Mouse (Mus musculus) erythroid progenitor cell, adult 5-6 weeks (primary cell): Measurements from ENCODE around the gene Gm7579. TPM values are rescaled to one million over a fixed set of nuclear protein-coding genes. Genes with fewer than 3 reads are reported as not detected.

Experiments
- total RNA-seq, 2 experiments: library from RNA; stranded (forward) in 1 of 2; stranded (reverse) in 1 of 2; fragments of 150-400 nt in 1 of 2; fragments of 186-747, 209-891 nt in 1 of 2; gene quantifications; 2 replicates each; pipeline versions ENCODE4 v1.2.3 to v1.2.4; 2015 to 2017; ENCODE audit warnings: low replicate concordance in 2 of 2

Gm7579 gene
- total RNA-seq, 2 experiments from 2014 or later: not detected

Other genes starting within 250 kb of the Gm7579 start
- 74.6 and 92.6 TPM in 2 replicates for gene Mob2, start 150.8 kb upstream of the Gm7579 start, total RNA-seq (2015; ENCODE audit: low replicate concordance)
- 59.1 and 69.3 TPM in 2 replicates for gene Mob2, start 150.8 kb upstream of the Gm7579 start, total RNA-seq (2017; ENCODE audit: low replicate concordance)
- 21.6 and 23.5 TPM in 2 replicates for gene Dusp8, start 116.0 kb upstream of the Gm7579 start, total RNA-seq (2015; ENCODE audit: low replicate concordance)
- 8.1 and 11.2 TPM in 2 replicates for gene Dusp8, start 116.0 kb upstream of the Gm7579 start, total RNA-seq (2017; ENCODE audit: low replicate concordance)
- gene Gm45618, start 91.1 kb upstream of the Gm7579 start, total RNA-seq (2015; ENCODE audit: low replicate concordance): not detected in 2 replicates
- not detected in 2 replicates for gene Gm45618, start 91.1 kb upstream of the Gm7579 start, total RNA-seq (2017; ENCODE audit: low replicate concordance)
- gene Gm39115, start 75.8 kb upstream of the Gm7579 start, total RNA-seq (2015; ENCODE audit: low replicate concordance): not detected in 2 replicates
- not detected in 2 replicates for gene Gm39115, start 75.8 kb upstream of the Gm7579 start, total RNA-seq (2017; ENCODE audit: low replicate concordance)
- not detected in 2 replicates for gene Gm45337, start 67.3 kb upstream of the Gm7579 start, total RNA-seq (2015; ENCODE audit: low replicate concordance)
- gene Gm45337, start 67.3 kb upstream of the Gm7579 start, total RNA-seq (2017; ENCODE audit: low replicate concordance): not detected in 2 replicates
- gene Gm29735, start 54.7 kb upstream of the Gm7579 start, total RNA-seq (2015; ENCODE audit: low replicate concordance): not detected in 2 replicates
- gene Gm29735, start 54.7 kb upstream of the Gm7579 start, total RNA-seq (2017; ENCODE audit: low replicate concordance): not detected in 2 replicates
- not detected in 2 replicates for gene Gm4553, start 46.1 kb upstream of the Gm7579 start, total RNA-seq (2015; ENCODE audit: low replicate concordance)
- not detected in 2 replicates for gene Gm4553, start 46.1 kb upstream of the Gm7579 start, total RNA-seq (2017; ENCODE audit: low replicate concordance)
- not detected in 2 replicates for gene Krtap5-2, start 35.9 kb upstream of the Gm7579 start, total RNA-seq (2015; ENCODE audit: low replicate concordance)
- not detected in 2 replicates for gene Krtap5-2, start 35.9 kb upstream of the Gm7579 start, total RNA-seq (2017; ENCODE audit: low replicate concordance)
- not detected in 2 replicates for gene Gm10153, start 21.5 kb upstream of the Gm7579 start, total RNA-seq (2015; ENCODE audit: low replicate concordance)
- gene Gm10153, start 21.5 kb upstream of the Gm7579 start, total RNA-seq (2017; ENCODE audit: low replicate concordance): not detected in 2 replicates
- gene Krtap5-3, start 10.5 kb upstream of the Gm7579 start, total RNA-seq (2015; ENCODE audit: low replicate concordance): not detected in 2 replicates
- gene Krtap5-3, start 10.5 kb upstream of the Gm7579 start, total RNA-seq (2017; ENCODE audit: low replicate concordance): not detected in 2 replicates
- not detected in 2 replicates for gene Krtap5-5, start 18.1 kb downstream of the Gm7579 start, total RNA-seq (2015; ENCODE audit: low replicate concordance)
- gene Krtap5-5, start 18.1 kb downstream of the Gm7579 start, total RNA-seq (2017; ENCODE audit: low replicate concordance): not detected in 2 replicates
- gene Gm40460, start 29.2 kb downstream of the Gm7579 start, total RNA-seq (2015; ENCODE audit: low replicate concordance): not detected in 2 replicates
- gene Gm40460, start 29.2 kb downstream of the Gm7579 start, total RNA-seq (2017; ENCODE audit: low replicate concordance): not detected in 2 replicates
- not detected in 2 replicates for gene Gm2431, start 46.5 kb downstream of the Gm7579 start, total RNA-seq (2015; ENCODE audit: low replicate concordance)
- gene Gm2431, start 46.5 kb downstream of the Gm7579 start, total RNA-seq (2017; ENCODE audit: low replicate concordance): not detected in 2 replicates
- not detected in 2 replicates for gene Gm4559, start 62.5 kb downstream of the Gm7579 start, total RNA-seq (2015; ENCODE audit: low replicate concordance)
- not detected in 2 replicates for gene Gm4559, start 62.5 kb downstream of the Gm7579 start, total RNA-seq (2017; ENCODE audit: low replicate concordance)
- not detected in 2 replicates for gene Krtap5-1, start 85.3 kb downstream of the Gm7579 start, total RNA-seq (2015; ENCODE audit: low replicate concordance)
- not detected in 2 replicates for gene Krtap5-1, start 85.3 kb downstream of the Gm7579 start, total RNA-seq (2017; ENCODE audit: low replicate concordance)
- gene Krtap5-4, start 91.7 kb downstream of the Gm7579 start, total RNA-seq (2015; ENCODE audit: low replicate concordance): not detected in 2 replicates
- gene Krtap5-4, start 91.7 kb downstream of the Gm7579 start, total RNA-seq (2017; ENCODE audit: low replicate concordance): not detected in 2 replicates
- not detected in 2 replicates for gene Ifitm10, start 161.9 kb downstream of the Gm7579 start, total RNA-seq (2015; ENCODE audit: low replicate concordance)
- gene Ifitm10, start 161.9 kb downstream of the Gm7579 start, total RNA-seq (2017; ENCODE audit: low replicate concordance): not detected in 2 replicates
- gene Gm49369, start 170.8 kb downstream of the Gm7579 start, total RNA-seq (2015; ENCODE audit: low replicate concordance): not detected in 2 replicates
- gene Gm49369, start 170.8 kb downstream of the Gm7579 start, total RNA-seq (2017; ENCODE audit: low replicate concordance): 143 and 216 TPM in 2 replicates
- gene Ctsd, start 176.2 kb downstream of the Gm7579 start, total RNA-seq (2015; ENCODE audit: low replicate concordance): 207 and 227 TPM in 2 replicates
- 161 and 184 TPM in 2 replicates for gene Ctsd, start 176.2 kb downstream of the Gm7579 start, total RNA-seq (2017; ENCODE audit: low replicate concordance)
- gene Syt8, start 223.0 kb downstream of the Gm7579 start, total RNA-seq (2015; ENCODE audit: low replicate concordance): not detected in 2 replicates
- not detected in 2 replicates for gene Syt8, start 223.0 kb downstream of the Gm7579 start, total RNA-seq (2017; ENCODE audit: low replicate concordance)
- not detected in 2 replicates for gene Tnni2, start 229.9 kb downstream of the Gm7579 start, total RNA-seq (2015; ENCODE audit: low replicate concordance)
- not detected in 2 replicates for gene Tnni2, start 229.9 kb downstream of the Gm7579 start, total RNA-seq (2017; ENCODE audit: low replicate concordance)
- gene Lsp1, start 248.9 kb downstream of the Gm7579 start, total RNA-seq (2015; ENCODE audit: low replicate concordance): 88.0 and 115 TPM in 2 replicates
- 64.5 and 76.5 TPM in 2 replicates for gene Lsp1, start 248.9 kb downstream of the Gm7579 start, total RNA-seq (2017; ENCODE audit: low replicate concordance)